7 mouse cellular contexts compared by ENCODE assay signal in genomic region chr1:185187135-185187785, GRCm38 (mm10). TPM values are rescaled to one million over a fixed set of nuclear protein-coding genes. Genes with fewer than 3 reads are reported as not detected.
DNase-seq lines count a peak whose midpoint lies in the region; ATAC-seq and TF ChIP-seq lines count a peak whose summit lies in the region.

No protein-coding gene starts in this region.

- H3K36me3 ChIP-seq in hindbrain, embryonic 11.5 days (ENCODE audit: control insufficient read depth, insufficient read depth, low read length): no peaks in the 10 kb centered on the region
- H3K36me3 ChIP-seq in hindbrain, embryonic 12.5 days: no peaks in the 10 kb centered on the region
- H3K36me3 ChIP-seq in ES-E14 (ENCODE audit: control insufficient read depth, insufficient read depth, low read length, poor library complexity, severe bottlenecking): no peaks in the 10 kb centered on the region
- H3K36me3 ChIP-seq in kidney, postnatal 0 days (ENCODE audit: insufficient read depth, low read length): no peaks in the 10 kb centered on the region
- no peaks in the 10 kb centered on the region for H3K36me3 ChIP-seq in midbrain, postnatal 0 days (ENCODE audit: insufficient read depth, low read length)

- TF ChIP-seq CTCF in kidney, postnatal 0 days (IDR thresholded peaks at IDR 0.05; ENCODE audit: low read depth): peak; percentile 85
- TF ChIP-seq CTCF in midbrain, postnatal 0 days (IDR thresholded peaks at IDR 0.05): peak; percentile 92

- H3K4me2 ChIP-seq in hindbrain, embryonic 11.5 days (replicated peaks; ENCODE audit: low read depth, low read length): no peak overlapping the region
- H3K4me2 ChIP-seq in hindbrain, embryonic 12.5 days (replicated peaks): no peak overlapping the region
- no peak overlapping the region for H3K4me2 ChIP-seq in kidney, postnatal 0 days (ENCODE audit: low read length)
- H3K4me2 ChIP-seq in midbrain, postnatal 0 days (ENCODE audit: low read depth, low read length, poor library complexity, severe bottlenecking): no peak overlapping the region

- no peak overlapping the region for H3K4me3 ChIP-seq in hindbrain, embryonic 11.5 days (ENCODE audit: low read depth, low read length)
- H3K4me3 ChIP-seq in hindbrain, embryonic 12.5 days: no peak overlapping the region
- H3K4me3 ChIP-seq in ES-E14 (ENCODE audit: insufficient read depth in 1 of 2, low read depth in 1 of 2, low read length in 2 of 2, poor library complexity in 1 of 2, severe bottlenecking in 1 of 2): no peak overlapping the region
- H3K4me3 ChIP-seq in kidney, postnatal 0 days (replicated peaks; ENCODE audit: low read depth, low read length): no peak overlapping the region
- no peak overlapping the region for H3K4me3 ChIP-seq in midbrain, postnatal 0 days (ENCODE audit: low read depth, low read length)

- 0 out of 2 replicates have a peak, but pooled peaks have one; percentile 40 for ATAC-seq in hindbrain, embryonic 11.5 days (ENCODE audit: low FRiP score)
- ATAC-seq in hindbrain, embryonic 12.5 days (ENCODE audit: low FRiP score): no peak
- ATAC-seq in common myeloid progenitor, adult 5-6 weeks (replicated peaks; ENCODE audit: low read depth, poor library complexity, severe bottlenecking): peak; percentile 84
- ATAC-seq in kidney, postnatal 0 days (replicated peaks; ENCODE audit: low FRiP score, low read depth): no peak
- ATAC-seq in midbrain, postnatal 0 days (ENCODE audit: low FRiP score): peak; percentile 58; the same call in 1 of the 2 replicates

- no peak overlapping the region for H3K9ac ChIP-seq in hindbrain, embryonic 11.5 days (ENCODE audit: low read depth, low read length)
- H3K9ac ChIP-seq in hindbrain, embryonic 12.5 days: no peak overlapping the region
- no peak overlapping the region for H3K9ac ChIP-seq in ES-E14 (ENCODE audit: insufficient read depth, low read depth, low read length, poor library complexity, severe bottlenecking)
- no peak overlapping the region for H3K9ac ChIP-seq in kidney, postnatal 0 days (ENCODE audit: low read depth, low read length)
- no peak overlapping the region for H3K9ac ChIP-seq in midbrain, postnatal 0 days (replicated peaks; ENCODE audit: low read length, poor library complexity, severe bottlenecking)

- in situ Hi-C loops in ES-E14 (cut with MboI; ENCODE audit: low sequenced_read_pairs in 2 of 2, unreplicated experiment in 2 of 2): loop anchor here in 1 of 2 experiments (25.0 kb wide), 1 partner anchor 225 kb away; no protein-coding TSS in a partner anchor

- H3K9me3 ChIP-seq in hindbrain, embryonic 11.5 days (ENCODE audit: control insufficient read depth, low read length): no peaks in the 10 kb centered on the region
- no peaks in the 10 kb centered on the region for H3K9me3 ChIP-seq in hindbrain, embryonic 12.5 days (replicated peaks)
- H3K9me3 ChIP-seq in ES-E14 (ENCODE audit: control insufficient read depth, insufficient read depth, low read depth, low read length): no peaks in the 10 kb centered on the region
- no peaks in the 10 kb centered on the region for H3K9me3 ChIP-seq in kidney, postnatal 0 days (replicated peaks; ENCODE audit: low read length)
- no peaks in the 10 kb centered on the region for H3K9me3 ChIP-seq in midbrain, postnatal 0 days (ENCODE audit: low read length)

- 0 out of 2 replicates have a peak, but pooled peaks cover 2% of the 10 kb centered on the region for H3K4me1 ChIP-seq in hindbrain, embryonic 11.5 days (replicated peaks; ENCODE audit: control insufficient read depth, insufficient read depth, low read length)
- H3K4me1 ChIP-seq in hindbrain, embryonic 12.5 days: peaks cover 12% of the 10 kb centered on the region
- no peaks in the 10 kb centered on the region for H3K4me1 ChIP-seq in ES-E14 (ENCODE audit: control insufficient read depth in 2 of 2, insufficient read depth in 2 of 2, low read length in 2 of 2, poor library complexity in 1 of 2)
- no peaks in the 10 kb centered on the region for H3K4me1 ChIP-seq in kidney, postnatal 0 days (replicated peaks; ENCODE audit: insufficient read depth, low read length)
- peaks cover 7% of the 10 kb centered on the region for H3K4me1 ChIP-seq in midbrain, postnatal 0 days (ENCODE audit: insufficient read depth, low read length)

- H3K27ac ChIP-seq in hindbrain, embryonic 11.5 days (ENCODE audit: low read depth, low read length): no peak overlapping the region
- H3K27ac ChIP-seq in hindbrain, embryonic 12.5 days: no peak overlapping the region
- no peak overlapping the region for H3K27ac ChIP-seq in ES-E14 (ENCODE audit: insufficient read depth, low read depth, low read length, poor library complexity, severe bottlenecking)
- no peak overlapping the region for H3K27ac ChIP-seq in kidney, postnatal 0 days
- no peak overlapping the region for H3K27ac ChIP-seq in midbrain, postnatal 0 days (ENCODE audit: low read depth, low read length)

- no peaks in the 10 kb centered on the region for H3K27me3 ChIP-seq in hindbrain, embryonic 11.5 days (ENCODE audit: control insufficient read depth, insufficient read depth, low read length)
- no peaks in the 10 kb centered on the region for H3K27me3 ChIP-seq in hindbrain, embryonic 12.5 days
- H3K27me3 ChIP-seq in kidney, postnatal 0 days (ENCODE audit: insufficient read depth, low read length): no peaks in the 10 kb centered on the region
- no peaks in the 10 kb centered on the region for H3K27me3 ChIP-seq in midbrain, postnatal 0 days (ENCODE audit: insufficient read depth, low read length)

- DNase-seq in hindbrain, embryonic 11.5 days (ENCODE audit: low spot score): peak; percentile 72
- peak; percentile 59 for DNase-seq in ES-E14 (ENCODE audit: low read depth, low spot score)
- DNase-seq in kidney, postnatal 0 days (ENCODE audit: low spot score): peak; percentile 78
- peak; percentile 81 for DNase-seq in midbrain, postnatal 0 days (ENCODE audit: low spot score)
- no peak for DNase-seq in urinary bladder, postnatal 4 days (ENCODE audit: low spot score in 2 of 2)

- WGBS in hindbrain, embryonic 11.5 days: 72% methylated on average over 13 of the region's 13 CpGs
- WGBS in hindbrain, embryonic 12.5 days: 68% methylated on average over 13 of the region's 13 CpGs
- WGBS in kidney, postnatal 0 days: 65% methylated on average over 13 of the region's 13 CpGs
- WGBS in midbrain, postnatal 0 days: 64% methylated on average over 13 of the region's 13 CpGs

TF ChIP-seq in ES-E14, 5 proteins besides CTCF, POLR2A, EP300 and RAD21:
- no peak for TF ChIP-seq HCFC1 (IDR thresholded peaks at IDR 0.05; ENCODE audit: borderline replicate concordance, insufficient read depth, low read length)
- TF ChIP-seq ZC3H11A (IDR thresholded peaks at IDR 0.05; ENCODE audit: borderline replicate concordance, low read depth, low read length): peak; percentile 69

RNA-seq across cellular contexts. Expression of gene Rab3gap2, which starts 16.7 kb away (rescaled TPM):
- polyA plus RNA-seq in hindbrain, embryonic 11.5 days (2014; fragmentation: Nextera tagmentation; extraction: Ambion mirVana): 23.3 and 23.6 TPM in 2 replicates
- 27.4 and 28.7 TPM in 2 replicates for polyA plus RNA-seq in hindbrain, embryonic 12.5 days (2016; fragmentation: Nextera tagmentation; extraction: Ambion mirVana)
- total RNA-seq in ES-E14 (2012; rRNA removed): 38.8 and 45.8 TPM in 2 replicates
- 43.5 and 50.6 TPM in 2 replicates for total RNA-seq in common myeloid progenitor, adult 5-6 weeks (2017)
- polyA plus RNA-seq in kidney, postnatal 0 days (2015; fragmentation: Nextera tagmentation; extraction: Ambion mirVana): 15.0 and 16.7 TPM in 2 replicates
- total RNA-seq in midbrain, postnatal 0 days (2014; rRNA removed): 29.8 and 32.0 TPM in 2 replicates
- polyA plus RNA-seq in midbrain, postnatal 0 days (2015; fragmentation: Nextera tagmentation; extraction: Ambion mirVana): 19.3 and 20.2 TPM in 2 replicates

Comparison
In these comparisons a context has a peak if more than half of its experiments do, and no peak if none do; other contexts are left out.
1. ATAC-seq: peak in hindbrain, embryonic 11.5 days (single experiment), common myeloid progenitor, adult 5-6 weeks (single experiment) and midbrain, postnatal 0 days (single experiment); none in hindbrain, embryonic 12.5 days (single experiment) and kidney, postnatal 0 days (single experiment).
2. DNase-seq: peak in hindbrain, embryonic 11.5 days (single experiment), ES-E14 (single experiment), kidney, postnatal 0 days (single experiment) and midbrain, postnatal 0 days (single experiment); none in urinary bladder, postnatal 4 days (0 of 2).